In genomic region chr8:41969408-41969807, GRCm38 (mm10) we compare ENCODE assay signal across 32 mouse cellular contexts.
A peak's percentile ranks its signal among the peaks of the same experiment; 100 is the strongest.
DNase-seq lines count a peak whose midpoint lies in the region; ATAC-seq and TF ChIP-seq lines count a peak whose summit lies in the region.
"Had no signal": no experiment of that assay in that cellular context is flagged by ENCODE, and none has a peak within 500 bp of the region (broad histone marks: within the 10 kb centered on the region; RNA-seq: fewer than 3 reads in every experiment).

No protein-coding gene starts in this region.

- H3K9me3 ChIP-seq in kidney, postnatal 0 days (replicated peaks; ENCODE audit: low read length) = no peaks in the 10 kb centered on the region
- no peaks in the 10 kb centered on the region for H3K9me3 ChIP-seq in hindbrain, embryonic 14.5 days (ENCODE audit: control insufficient read depth, low read length)
- H3K9me3 ChIP-seq: embryonic facial prominence, embryonic 10.5 days; embryonic facial prominence, embryonic 13.5 days; forebrain, embryonic 10.5 days; forebrain, embryonic 13.5 days; G1E; heart, embryonic 12.5 days; heart, embryonic 15.5 days; hindbrain, embryonic 10.5 days; hindbrain, embryonic 13.5 days had no signal

- no peaks in the 10 kb centered on the region for H3K36me3 ChIP-seq in kidney, postnatal 0 days (ENCODE audit: insufficient read depth, low read length)
- no peaks in the 10 kb centered on the region for H3K36me3 ChIP-seq in myocyte (ENCODE audit: control insufficient read depth, insufficient read depth)
- no peaks in the 10 kb centered on the region for H3K36me3 ChIP-seq in hindbrain, embryonic 14.5 days (replicated peaks; ENCODE audit: control insufficient read depth, insufficient read depth)
- H3K36me3 ChIP-seq: embryonic facial prominence, embryonic 10.5 days; embryonic facial prominence, embryonic 13.5 days; forebrain, embryonic 10.5 days; G1E; heart, embryonic 12.5 days; heart, embryonic 15.5 days; hindbrain, embryonic 10.5 days; hindbrain, embryonic 13.5 days had no signal

- no peak overlapping the region for H3K9ac ChIP-seq in kidney, postnatal 0 days (ENCODE audit: low read depth, low read length)
- no peak overlapping the region for H3K9ac ChIP-seq in hindbrain, embryonic 14.5 days
- H3K9ac ChIP-seq: embryonic facial prominence, embryonic 13.5 days; forebrain, embryonic 13.5 days; heart, embryonic 12.5 days; heart, embryonic 15.5 days; hindbrain, embryonic 13.5 days had no signal

- no peak overlapping the region for H3ac ChIP-seq in myocyte (ENCODE audit: control insufficient read depth, insufficient read length)

- H3K27ac ChIP-seq in kidney, postnatal 0 days = no peak overlapping the region
- H3K27ac ChIP-seq in hindbrain, embryonic 14.5 days = no peak overlapping the region
- H3K27ac ChIP-seq: embryonic facial prominence, embryonic 10.5 days; embryonic facial prominence, embryonic 13.5 days; forebrain, embryonic 10.5 days; forebrain, embryonic 13.5 days; heart, embryonic 15.5 days; hindbrain, embryonic 10.5 days; hindbrain, embryonic 13.5 days; hindbrain, postnatal 0 days had no signal

- no peak overlapping the region for H3K4me3 ChIP-seq in kidney, postnatal 0 days (replicated peaks; ENCODE audit: low read depth, low read length)
- H3K4me3 ChIP-seq in myocyte = no peak overlapping the region
- no peak overlapping the region for H3K4me3 ChIP-seq in hindbrain, embryonic 14.5 days (replicated peaks; ENCODE audit: low read length)
- H3K4me3 ChIP-seq: embryonic facial prominence, embryonic 10.5 days; embryonic facial prominence, embryonic 13.5 days; erythroblast, embryonic 14.5 days; forebrain, embryonic 10.5 days; forebrain, embryonic 13.5 days; heart, embryonic 12.5 days; heart, embryonic 15.5 days; hindbrain, embryonic 10.5 days; hindbrain, embryonic 13.5 days had no signal

- H3K4me1 ChIP-seq in kidney, postnatal 0 days (replicated peaks; ENCODE audit: insufficient read depth, low read length) = no peaks in the 10 kb centered on the region
- H3K4me1 ChIP-seq in hindbrain, embryonic 14.5 days (replicated peaks; ENCODE audit: control insufficient read depth, insufficient read depth, low read length) = no peaks in the 10 kb centered on the region
- H3K4me1 ChIP-seq: embryonic facial prominence, embryonic 10.5 days; embryonic facial prominence, embryonic 13.5 days; forebrain, embryonic 10.5 days; forebrain, embryonic 13.5 days; heart, embryonic 12.5 days; heart, embryonic 15.5 days; hindbrain, embryonic 10.5 days; hindbrain, embryonic 13.5 days had no signal

- DNase-seq in kidney, postnatal 0 days (ENCODE audit: low spot score) = peak; percentile 57
- DNase-seq in kidney, adult 18-20 months = no peak
- DNase-seq in Muller cell, postnatal 12 days (ENCODE audit: inconsistent ontology term) = peak; percentile 70
- no peak for DNase-seq in gastrocnemius, postnatal 4 days (ENCODE audit: low spot score in 2 of 2)
- DNase-seq in hindbrain, embryonic 14.5 days (ENCODE audit: low spot score) = no peak
- DNase-seq: adrenal gland, adult 8-10 months; adrenal gland, postnatal 25 days; cerebellum, adult 11-12 months; cerebellum, adult 8-10 months; cerebellum, postnatal 10 days; cerebellum, postnatal 36 days; embryo, embryonic 11 days; gastrocnemius, postnatal 10 days; heart, adult 18-20 months; heart, postnatal 10 days; heart, postnatal 36 days had no signal

- no peak overlapping the region for H3K4me2 ChIP-seq in kidney, postnatal 0 days (ENCODE audit: low read length)
- peak overlapping the region; percentile 62 for H3K4me2 ChIP-seq in myocyte (ENCODE audit: low read depth)
- H3K4me2 ChIP-seq in hindbrain, embryonic 14.5 days (replicated peaks) = no peak overlapping the region
- H3K4me2 ChIP-seq: embryonic facial prominence, embryonic 13.5 days; forebrain, embryonic 13.5 days; heart, embryonic 12.5 days; heart, embryonic 15.5 days; hindbrain, embryonic 13.5 days had no signal

- no peaks in the 10 kb centered on the region for H3K27me3 ChIP-seq in kidney, postnatal 0 days (ENCODE audit: insufficient read depth, low read length)
- no peaks in the 10 kb centered on the region for H3K27me3 ChIP-seq in myocyte (ENCODE audit: control insufficient read depth, insufficient read depth, insufficient read length)
- H3K27me3 ChIP-seq in hindbrain, embryonic 14.5 days (ENCODE audit: control insufficient read depth, insufficient read depth, low read length) = no peaks in the 10 kb centered on the region
- H3K27me3 ChIP-seq: CH12.LX; embryonic facial prominence, embryonic 13.5 days; forebrain, embryonic 13.5 days; heart, embryonic 12.5 days; heart, embryonic 15.5 days; hindbrain, embryonic 13.5 days had no signal

- no peaks in the 10 kb centered on the region for H3K79me2 ChIP-seq in myocyte (ENCODE audit: control insufficient read depth, insufficient read depth)

- TF ChIP-seq CTCF in kidney, postnatal 0 days (IDR thresholded peaks at IDR 0.05; ENCODE audit: low read depth) = no peak

- no peak for ATAC-seq in kidney, postnatal 0 days (replicated peaks; ENCODE audit: low FRiP score, low read depth)
- ATAC-seq in hindbrain, embryonic 14.5 days (ENCODE audit: low FRiP score) = no peak
- ATAC-seq: activated CD4-positive, CD25-positive, alpha-beta regulatory T cell, adult 4 months; forebrain, embryonic 13.5 days; forebrain, embryonic 16.5 days; hindbrain, postnatal 0 days; inflammation-experienced regulatory T-cells, adult 6 months had no signal

- TF ChIP-seq POLR2A in myocyte (IDR thresholded peaks at IDR 0.05; ENCODE audit: insufficient read length, low read depth) = no peak

- WGBS in kidney, postnatal 0 days = 40% methylated on average over 3 of the region's 3 CpGs
- WGBS in hindbrain, embryonic 14.5 days = 83% methylated on average over 3 of the region's 3 CpGs

TF ChIP-seq in myocyte, 11 proteins besides CTCF, POLR2A, EP300 and RAD21:
- TF ChIP-seq SRF (IDR thresholded peaks at IDR 0.05; ENCODE audit: control insufficient read depth, insufficient read length, low read depth) (no peak), TCF3 (IDR thresholded peaks at IDR 0.05; ENCODE audit: insufficient read length, low read depth) (no peak), CEBPB (IDR thresholded peaks at IDR 0.05; ENCODE audit: insufficient read depth, poor library complexity, severe bottlenecking) (no peak), USF1 (IDR thresholded peaks at IDR 0.05; ENCODE audit: low read depth) (no peak), REST (IDR thresholded peaks at IDR 0.05; ENCODE audit: insufficient read depth, insufficient read length) (no peak), MAX (IDR thresholded peaks at IDR 0.05; ENCODE audit: low read depth) (no peak), POLR2AphosphoS2 (IDR thresholded peaks at IDR 0.05; ENCODE audit: insufficient read length, low read depth) (no peak), E2F4 (IDR thresholded peaks at IDR 0.05; ENCODE audit: insufficient read depth) (no peak), MYOG (IDR thresholded peaks at IDR 0.05; ENCODE audit: control insufficient read depth in 1 of 3, insufficient read depth in 1 of 3, insufficient read length in 2 of 3, low read depth in 2 of 3) (no peak), TCF12 (IDR thresholded peaks at IDR 0.05; ENCODE audit: insufficient read depth, poor library complexity, severe bottlenecking) (no peak), MYOD1 (IDR thresholded peaks at IDR 0.05; ENCODE audit: control insufficient read depth in 1 of 3, insufficient read length in 2 of 3, low read depth in 2 of 3) (no peak)

Comparison
In these comparisons a context has a peak if more than half of its experiments do, and no peak if none do; other contexts are left out.
1. DNase-seq: peak in kidney, postnatal 0 days (single experiment) and Muller cell, postnatal 12 days (single experiment); none in kidney, adult 18-20 months (single experiment), gastrocnemius, postnatal 4 days (0 of 2) and hindbrain, embryonic 14.5 days (single experiment).